Mouse (Mus musculus) liver, adult 2 months (tissue): ENCODE results near the gene Rap1gap2. TPM values are rescaled to one million over a fixed set of nuclear protein-coding genes. Genes with fewer than 3 reads are reported as not detected.
A peak's percentile ranks its signal among the peaks of the same experiment; 100 is the strongest.

Source experiments
- DNase-seq: peaks from one replicate; pipeline ENCODE4 v3.0.0-alpha.2; 2011; ENCODE audit warnings: low read depth, low spot score; ENCODE audit errors: extremely low read depth
- H3K27ac ChIP-seq: fragments of 200-500 bp; replicated peaks from 2 replicates; pipeline ENCODE4 v1.5.1; 2012; ENCODE audit warnings: low read depth, mild to moderate bottlenecking, control low read depth, inconsistent platforms, low read length; ENCODE audit not compliant: insufficient read depth
- H3K27me3 ChIP-seq: fragments of 200-500 bp; 2 replicates; pipeline ENCODE4 v1.6.1; 2012; ENCODE audit warnings: mild to moderate bottlenecking, moderate library complexity, low read length, inconsistent platforms; ENCODE audit not compliant: control insufficient read depth, insufficient read depth
- H3K36me3 ChIP-seq: fragments of 200-500 bp; 2 replicates; pipeline ENCODE4 v1.6.1; 2012; ENCODE audit warnings: low read length, inconsistent platforms; ENCODE audit not compliant: control insufficient read depth, insufficient read depth
- H3K4me1 ChIP-seq: fragments of 200-500 bp; 2 replicates; pipeline ENCODE4 v1.6.1; 2011; ENCODE audit warnings: low read length; ENCODE audit not compliant: control insufficient read depth, insufficient read depth
- H3K4me3 ChIP-seq: fragments of 200-500 bp; 2 replicates; pipeline ENCODE4 v1.5.1; 2011; ENCODE audit warnings: low read depth, mild to moderate bottlenecking, control low read depth, low read length, moderate library complexity; ENCODE audit not compliant: insufficient read depth
- H3K79me2 ChIP-seq: fragments of 200-500 bp; 2 replicates; pipeline ENCODE4 v1.6.1; 2012; ENCODE audit warnings: inconsistent platforms, mild to moderate bottlenecking, low read length, moderate library complexity; ENCODE audit not compliant: control insufficient read depth, insufficient read depth
- H3K9ac ChIP-seq: fragments of 200-500 bp; 2 replicates; pipeline ENCODE4 v1.6.1; 2012; ENCODE audit warnings: low read depth, mild to moderate bottlenecking, control low read depth, inconsistent platforms, low read length
- CTCF ChIP-seq: fragments of 200-500 bp; IDR thresholded peaks from 2 replicates; pipeline ENCODE4 v1.5.1; 2011; ENCODE audit warnings: low read depth, low read length, control low read depth
- POLR2A ChIP-seq: fragments of 200-500 bp; IDR thresholded peaks from 2 replicates; pipeline ENCODE4 v1.6.1; 2011; ENCODE audit warnings: low read length, control low read depth; ENCODE audit not compliant: insufficient read depth; ENCODE audit errors: extremely low read depth
- WGBS: fragments of 180-500 bp; shearing (Covaris S2); methylation state at CpG from one replicate; pipeline ENCODE4 v1.1.7; 2018; 5-methylcytosine and 5-hydroxymethylcytosine counted together
- polyA plus RNA-seq: library from polyadenylated mRNA; depleted of rRNA; stranded (reverse); fragments of >200 nt; gene quantifications from 2 replicates; pipeline ENCODE4 v1.2.3, GENCODE M21; 2012
- total RNA-seq: library from RNA; depleted of rRNA; stranded (reverse); fragments of >200 nt; gene quantifications from 2 replicates; pipeline ENCODE4 v1.2.3, GENCODE M21; 2014

Rap1gap2 gene
- total and polyA plus RNA-seq, 2 experiments, result 0.46 to 0.48 TPM

DNA sequence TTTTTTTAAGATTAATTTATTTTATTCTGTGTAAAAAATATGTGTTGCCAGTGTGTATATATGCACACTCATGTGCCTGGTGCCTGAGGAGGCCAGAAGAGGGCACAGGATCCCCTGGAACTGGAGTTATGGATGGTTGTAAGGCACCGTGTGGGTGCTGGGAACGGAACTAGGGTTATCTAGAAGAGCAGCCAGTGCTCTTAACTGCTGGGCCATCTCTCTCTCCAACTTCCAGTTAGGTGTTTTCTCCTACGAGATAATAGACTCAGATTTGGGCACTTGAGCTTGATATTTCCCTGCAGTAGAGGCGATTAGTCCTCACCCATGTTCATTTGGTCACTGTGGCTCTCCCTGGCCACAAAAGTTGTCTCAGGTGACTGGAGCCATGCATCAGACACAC lies 49.3 kb downstream of the Rap1gap2 start:
- no peak overlapping the region for H3K27ac ChIP-seq
- H3K4me3 ChIP-seq, result no peak overlapping the region
- H3K36me3 ChIP-seq, result no peaks in the 10 kb centered on the region
- H3K79me2 ChIP-seq, result no peaks in the 10 kb centered on the region
- TF ChIP-seq CTCF, result no peak
- no peak for TF ChIP-seq POLR2A
- H3K9ac ChIP-seq, result no peak overlapping the region
- 92% methylated on average over 4 of the region's 4 CpGs for WGBS
- DNase-seq, result no peak
- no peaks in the 10 kb centered on the region for H3K4me1 ChIP-seq
- H3K27me3 ChIP-seq, result no peaks in the 10 kb centered on the region

DNA sequence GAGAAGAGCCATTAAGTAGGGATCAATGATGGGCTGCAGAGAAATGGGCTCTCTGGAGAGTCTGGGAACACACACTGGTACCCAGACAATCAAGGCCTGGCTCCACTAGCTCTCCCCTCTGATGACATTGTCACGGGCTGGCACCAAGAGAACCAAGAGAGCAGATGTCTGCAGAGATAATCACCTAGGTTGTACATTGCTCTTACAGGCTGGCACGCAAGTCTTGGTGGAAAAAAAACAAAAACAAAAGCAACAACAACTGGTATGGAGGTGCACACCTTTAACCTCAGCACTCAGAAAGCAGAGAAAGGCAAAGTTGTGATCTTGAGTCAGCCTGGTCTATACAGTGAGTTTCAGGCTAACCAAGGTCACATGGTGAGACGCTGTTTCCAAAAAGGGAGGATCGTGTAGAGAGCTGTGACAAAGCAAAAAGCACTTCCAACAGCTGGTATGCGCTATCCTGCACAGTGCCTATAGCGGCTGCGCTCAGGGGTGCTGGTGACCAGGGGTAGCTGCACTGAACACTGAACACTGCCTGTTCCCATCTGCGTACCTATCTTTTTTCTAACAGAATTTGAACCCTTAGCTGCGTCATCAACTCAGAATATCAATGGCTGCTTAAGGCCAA lies 50.0 kb downstream of the Rap1gap2 start:
- TF ChIP-seq CTCF (no peak), POLR2A (no peak)
- Histone ChIP-seq H3K9ac (no peak overlapping the region), H3K27ac (no peak overlapping the region), H3K36me3 (no peaks in the 10 kb centered on the region), H3K4me3 (no peak overlapping the region), H3K79me2 (no peaks in the 10 kb centered on the region), H3K27me3 (no peaks in the 10 kb centered on the region), H3K4me1 (no peaks in the 10 kb centered on the region)
- no peak for DNase-seq
- WGBS, result 91% methylated on average over 9 of the region's 9 CpGs

DNA sequence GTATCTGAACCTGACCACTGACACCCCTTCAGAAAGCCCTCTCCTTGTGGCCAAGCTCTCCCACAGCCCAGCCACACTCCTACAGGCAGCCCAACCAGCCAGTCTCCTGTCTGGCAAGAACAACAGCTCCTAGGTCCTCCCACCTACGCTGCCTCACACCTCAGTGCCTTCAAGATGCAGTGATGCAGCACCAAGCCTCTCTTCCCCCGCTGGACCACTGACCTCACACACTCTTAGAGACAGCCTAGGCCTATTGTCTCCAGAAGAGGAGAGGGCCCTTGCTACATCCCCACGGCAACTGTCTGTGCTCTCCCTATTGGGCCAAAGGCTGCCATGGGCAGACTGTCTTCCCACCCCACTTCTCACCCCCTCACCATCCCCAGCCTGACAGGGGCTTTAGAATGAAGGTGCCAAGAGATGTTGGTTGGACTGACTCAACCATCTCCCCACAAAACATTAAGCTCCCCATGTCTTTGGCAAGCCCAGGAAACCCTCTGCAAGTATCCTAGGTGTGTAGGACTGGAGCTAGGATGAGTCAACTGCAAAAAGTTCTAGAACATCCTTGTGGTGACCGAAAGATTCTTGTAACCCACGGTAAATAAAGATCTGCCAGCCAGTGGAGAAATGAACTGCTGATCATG lies 50.8 kb downstream of the Rap1gap2 start:
- H3K79me2 ChIP-seq, result no peaks in the 10 kb centered on the region
- no peaks in the 10 kb centered on the region for H3K27me3 ChIP-seq
- no peak overlapping the region for H3K4me3 ChIP-seq
- WGBS, result 85% methylated on average over 5 of the region's 5 CpGs
- no peaks in the 10 kb centered on the region for H3K4me1 ChIP-seq
- no peaks in the 10 kb centered on the region for H3K36me3 ChIP-seq
- H3K9ac ChIP-seq, result no peak overlapping the region
- TF ChIP-seq CTCF (no peak), POLR2A (no peak)
- no peak overlapping the region for H3K27ac ChIP-seq
- DNase-seq, result no peak

DNA sequence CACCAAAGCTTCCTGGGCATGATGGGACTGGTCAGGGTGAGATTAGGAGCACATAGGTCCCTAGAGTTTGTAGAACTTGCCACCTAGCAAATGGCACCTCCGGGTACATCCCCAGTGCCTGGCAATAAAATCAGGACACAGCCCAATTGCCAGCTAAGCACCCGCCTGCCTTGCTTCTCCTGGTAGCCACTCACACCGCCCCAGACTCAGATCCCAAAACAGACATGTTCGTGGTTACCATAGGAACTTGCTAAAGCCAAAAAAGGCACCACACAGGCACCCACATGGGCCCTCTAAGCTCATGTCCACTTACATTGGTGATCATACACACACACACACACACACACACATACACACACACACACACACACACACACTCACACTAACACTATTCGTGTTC lies 51.8 kb downstream of the Rap1gap2 start:
- Histone ChIP-seq H3K27ac (no peak overlapping the region), H3K4me3 (no peak overlapping the region), H3K27me3 (no peaks in the 10 kb centered on the region), H3K9ac (no peak overlapping the region), H3K4me1 (no peaks in the 10 kb centered on the region), H3K36me3 (no peaks in the 10 kb centered on the region), H3K79me2 (no peaks in the 10 kb centered on the region)
- 91% methylated on average over 5 of the region's 5 CpGs for WGBS
- no peak for TF ChIP-seq POLR2A
- no peak for TF ChIP-seq CTCF
- DNase-seq, result no peak

DNA sequence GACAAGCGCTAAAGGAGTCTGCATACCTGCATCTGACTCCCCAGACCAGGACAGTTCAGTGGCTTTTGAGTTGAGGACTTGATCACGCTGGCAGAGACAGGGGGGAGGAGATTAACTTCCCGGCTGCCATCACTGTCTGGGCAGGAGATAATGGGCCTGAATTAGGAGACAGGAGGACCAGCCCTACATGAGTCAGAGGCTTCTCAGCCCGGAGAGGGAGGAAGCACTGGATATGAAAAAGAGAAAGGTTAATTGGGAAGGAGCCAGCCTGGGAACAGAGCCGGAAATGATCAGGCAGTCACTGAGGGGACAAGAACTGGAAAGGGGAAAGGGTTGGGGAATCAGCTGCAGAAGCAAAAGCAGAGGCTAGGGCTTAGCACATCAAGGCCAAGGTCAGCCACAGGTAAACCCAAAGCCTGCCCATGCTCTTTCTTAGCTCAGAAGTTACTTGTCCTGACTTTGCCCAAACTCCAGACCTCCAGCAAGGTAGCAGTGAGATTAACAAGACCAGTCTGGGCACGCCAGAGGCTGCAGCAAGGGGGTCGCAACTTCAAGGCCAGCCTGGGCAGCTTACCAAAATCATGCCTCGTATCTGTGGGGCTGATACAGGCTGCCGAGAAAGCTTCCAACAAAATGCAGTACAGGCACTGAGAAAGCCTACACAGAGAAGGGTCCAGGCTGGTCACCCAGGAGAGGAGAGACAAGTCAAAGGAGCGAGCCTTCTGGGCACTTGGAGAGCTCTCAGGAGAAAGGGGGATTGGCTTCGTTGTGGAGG lies 53.1 kb downstream of the Rap1gap2 start:
- Histone ChIP-seq H3K36me3 (no peaks in the 10 kb centered on the region), H3K4me1 (no peaks in the 10 kb centered on the region), H3K9ac (no peak overlapping the region), H3K79me2 (no peaks in the 10 kb centered on the region), H3K27ac (no peak overlapping the region), H3K27me3 (no peaks in the 10 kb centered on the region), H3K4me3 (no peak overlapping the region)
- no peak for TF ChIP-seq POLR2A
- no peak for TF ChIP-seq CTCF
- DNase-seq, result peak; percentile 12
- WGBS, result 61% methylated on average over 11 of the region's 11 CpGs
